Mouse (Mus musculus) fat pad, adult 2 months (tissue): ENCODE data around the gene Mamdc4.
A peak's percentile ranks its signal among the peaks of the same experiment; 100 is the strongest.
"Not testable (repeated sequence)": the region's sequence is repeated elsewhere in the genome, so short reads cannot be mapped to it uniquely, and the experiment has no call there.

ENCODE experiments used
- DNase-seq: peaks from one replicate; pipeline ENCODE4 v3.0.0-alpha.2; 2011; ENCODE audit warnings: low read depth, low spot score; ENCODE audit errors: extremely low read depth

Gene Mamdc4

GRCm38 (mm10) chr2:25561946-25562345 lies 12.7 kb downstream of the Mamdc4 start:
- DNase-seq, result no peak

- no peak for DNase-seq
Measured at GRCm38 (mm10) chr2:25560551-25560950, 14.1 kb downstream of the Mamdc4 start.

DNA sequence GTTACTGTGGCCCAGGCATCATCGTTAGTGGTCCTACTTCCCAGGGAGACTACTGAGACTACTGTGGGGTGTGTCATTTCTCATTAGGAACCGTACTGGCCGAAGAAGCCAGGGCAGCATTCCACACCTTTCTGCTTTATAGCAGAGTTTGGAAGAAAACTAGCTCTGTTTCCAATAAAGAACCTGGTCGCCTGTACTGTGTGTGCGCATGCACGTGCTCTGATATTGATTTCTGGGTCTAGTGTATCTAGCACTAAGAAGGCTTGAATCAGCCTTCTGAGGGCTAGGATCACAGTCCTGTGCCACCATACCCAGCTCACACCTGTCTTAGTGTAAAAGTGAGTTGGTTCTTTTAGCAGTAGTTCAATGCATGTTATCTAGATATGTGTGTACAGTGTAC lies 15.9 kb downstream of the Mamdc4 start:
- DNase-seq, result no peak

- DNase-seq, result no peak
Measured at GRCm38 (mm10) chr2:25557964-25558360, 16.7 kb downstream of the Mamdc4 start.

- no peak for DNase-seq
Measured at GRCm38 (mm10) chr2:25557221-25557963, 17.3 kb downstream of the Mamdc4 start, which contains the start of gene Edf1. Gene Edf1 (plus strand): TSS chr2:25557847.

- no peak for DNase-seq
Measured at GRCm38 (mm10) chr2:25556296-25556695, 18.3 kb downstream of the Mamdc4 start.

- DNase-seq, result not testable (repeated sequence)
Measured at GRCm38 (mm10) chr2:25555479-25555878, 19.2 kb downstream of the Mamdc4 start.

- DNase-seq, result not testable (repeated sequence)
Measured at GRCm38 (mm10) chr2:25553171-25553786, 21.4 kb downstream of the Mamdc4 start.

DNA sequence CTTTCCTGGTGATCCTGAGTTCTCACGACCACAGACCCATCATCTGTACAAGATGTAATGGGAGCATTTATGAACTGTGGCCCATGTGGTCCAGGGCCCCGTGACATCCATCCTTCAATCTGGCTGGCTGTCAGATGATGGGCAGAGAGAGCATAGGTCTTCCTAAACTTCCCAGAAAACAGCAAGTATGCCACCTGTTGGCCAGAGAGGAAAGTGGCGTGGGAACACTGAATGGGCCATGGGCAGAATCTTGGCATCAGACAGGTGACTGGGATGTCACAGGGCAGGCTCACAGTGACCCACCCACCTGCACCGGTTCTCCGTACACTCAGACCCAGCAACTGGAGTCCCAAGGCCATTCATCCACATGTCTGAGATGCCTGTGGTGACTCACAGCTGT lies 23.5 kb downstream of the Mamdc4 start:
- no peak for DNase-seq

DNA sequence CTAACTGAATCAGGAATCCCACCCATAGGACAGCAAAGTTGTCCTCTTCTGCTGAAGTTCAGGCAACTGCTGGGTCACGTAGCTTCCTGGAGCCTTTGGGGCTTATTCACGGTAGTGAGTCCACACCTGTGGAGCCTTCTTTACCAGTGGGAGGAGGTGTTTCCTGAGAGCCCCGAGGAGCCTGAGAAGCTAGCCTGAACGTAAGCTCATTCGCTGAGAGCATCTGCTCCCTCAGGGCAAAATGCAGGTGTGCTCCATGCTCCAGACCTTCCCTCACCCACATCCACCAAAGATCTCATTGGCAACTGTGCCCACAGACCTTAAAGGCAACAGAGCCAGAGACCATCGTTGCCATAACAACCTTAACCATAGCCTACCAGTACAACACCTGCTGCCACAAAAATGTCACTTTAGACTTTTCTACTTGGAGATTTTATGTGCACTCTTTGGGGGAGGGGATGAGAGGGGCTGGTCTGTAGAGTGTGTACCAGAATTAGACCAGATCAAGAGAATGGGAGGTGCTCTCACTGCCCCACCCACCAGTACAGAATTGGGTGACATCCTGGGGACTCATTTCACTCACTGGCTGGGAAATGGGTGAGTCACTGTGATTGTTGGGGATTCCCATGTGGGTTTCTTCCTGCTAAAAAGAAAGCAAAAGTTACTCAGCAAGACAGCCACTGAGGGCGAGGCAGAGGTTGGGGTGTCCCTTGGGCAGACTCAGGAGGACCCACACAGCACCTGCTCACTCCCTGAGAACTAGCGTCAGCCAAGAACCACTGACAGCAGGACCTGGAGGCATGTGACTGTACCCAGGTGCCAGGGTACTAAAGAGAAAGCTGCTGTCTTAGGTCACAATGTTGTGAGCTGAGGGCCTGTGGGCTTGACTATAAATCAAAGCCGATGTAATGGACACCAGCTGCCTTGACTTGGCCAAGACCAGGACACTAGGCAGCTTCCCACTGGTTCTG lies 25.3 kb downstream of the Mamdc4 start:
- no peak for DNase-seq

DNA sequence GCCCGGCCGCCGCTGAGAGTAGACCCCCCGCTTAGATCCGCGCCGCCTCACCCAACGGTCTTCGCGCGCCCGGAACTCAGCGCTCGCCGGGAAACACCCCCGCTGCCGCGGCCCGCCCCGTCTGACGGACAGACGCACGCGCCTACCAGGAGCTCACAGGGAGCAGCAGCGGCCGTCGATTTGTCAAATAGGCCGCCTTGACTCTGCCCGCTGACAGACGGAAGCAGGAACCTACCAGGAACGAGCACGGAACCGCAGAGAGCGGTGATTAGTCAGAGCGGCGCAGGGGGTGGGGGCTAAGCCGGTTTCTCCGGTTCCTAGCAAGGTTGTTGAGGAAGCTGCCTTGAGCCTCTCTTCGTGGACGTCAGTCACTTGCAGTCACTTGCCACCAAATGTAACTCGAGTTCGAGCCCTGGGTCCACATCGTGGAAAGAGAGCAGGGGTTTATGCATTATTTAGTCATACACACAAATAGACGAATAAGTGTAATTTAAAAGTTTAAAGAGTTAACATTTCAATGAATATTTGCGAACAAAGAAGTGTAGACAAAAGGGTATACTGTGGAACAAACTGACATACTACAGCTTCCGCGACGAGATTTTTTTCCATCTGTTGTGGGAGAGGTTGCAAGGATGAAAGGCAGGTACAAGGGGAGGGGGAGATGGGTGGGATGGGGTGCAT lies 27.7 kb downstream of the Mamdc4 start, which contains the start of gene Traf2:
Gene Traf2, minus strand, starts transcription at position 130 of the 681 bp plus-strand sequence.
- peak; percentile 92 for DNase-seq

- DNase-seq, result no peak
Measured at GRCm38 (mm10) chr2:25545996-25546810, 28.4 kb downstream of the Mamdc4 start.

GRCm38 (mm10) chr2:25541644-25542367 lies 32.8 kb downstream of the Mamdc4 start:
- DNase-seq, result no peak

GRCm38 (mm10) chr2:25540541-25540948 lies 34.1 kb downstream of the Mamdc4 start:
- no peak for DNase-seq

DNA sequence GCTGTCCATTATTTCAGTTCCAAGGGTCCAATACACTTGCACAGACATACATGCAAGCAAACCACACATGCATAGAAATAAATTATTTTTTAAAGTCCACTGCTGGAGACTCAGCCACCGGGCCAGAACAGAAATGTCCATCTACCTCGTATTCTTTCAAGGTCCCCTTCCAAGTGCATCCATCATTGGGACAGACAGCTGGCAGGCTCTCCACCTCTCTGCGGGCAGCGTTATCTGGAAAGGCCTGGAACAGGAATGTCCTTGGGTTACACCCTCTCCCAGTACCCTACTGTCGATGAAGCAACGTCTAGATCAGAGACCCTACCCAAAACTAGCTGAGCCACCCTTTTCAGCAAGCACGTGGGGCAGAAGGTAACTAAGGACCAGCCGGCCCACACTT lies 38.1 kb downstream of the Mamdc4 start:
- no peak for DNase-seq

GRCm38 (mm10) chr2:25534866-25535182 lies 39.8 kb downstream of the Mamdc4 start:
- DNase-seq, result no peak

DNA sequence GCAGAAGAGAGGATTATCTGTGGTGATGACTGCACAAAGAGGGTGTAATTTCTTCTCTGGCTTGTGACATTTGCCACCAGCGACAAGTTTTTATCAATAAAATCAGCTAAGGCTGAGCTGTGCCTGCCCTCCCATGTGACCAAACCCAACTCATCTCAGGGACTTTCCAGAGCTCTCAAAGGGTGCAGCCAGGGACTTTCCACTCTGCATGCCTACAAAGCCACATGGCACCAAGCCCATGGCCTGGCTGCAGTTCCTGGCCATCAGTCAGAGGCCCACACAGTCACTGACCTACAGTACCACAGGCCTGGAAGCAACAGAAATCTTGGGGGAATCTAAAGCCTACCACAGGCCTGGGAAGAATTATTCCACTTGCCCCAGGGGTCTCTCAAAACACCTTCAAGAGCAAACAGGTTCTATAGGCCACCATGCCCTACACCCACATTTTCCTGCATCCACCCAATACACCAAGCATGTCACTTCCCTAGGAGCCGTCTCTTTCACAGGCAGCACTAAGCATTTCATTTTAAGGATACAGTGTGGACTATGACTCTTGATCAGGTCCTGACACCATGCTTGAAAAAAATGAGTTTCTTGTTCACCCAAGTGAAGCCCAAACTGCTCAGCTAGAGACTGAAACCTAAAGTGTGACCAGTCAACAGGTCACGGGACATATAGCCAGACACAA lies 40.3 kb downstream of the Mamdc4 start:
- DNase-seq, result peak; percentile 31

DNA sequence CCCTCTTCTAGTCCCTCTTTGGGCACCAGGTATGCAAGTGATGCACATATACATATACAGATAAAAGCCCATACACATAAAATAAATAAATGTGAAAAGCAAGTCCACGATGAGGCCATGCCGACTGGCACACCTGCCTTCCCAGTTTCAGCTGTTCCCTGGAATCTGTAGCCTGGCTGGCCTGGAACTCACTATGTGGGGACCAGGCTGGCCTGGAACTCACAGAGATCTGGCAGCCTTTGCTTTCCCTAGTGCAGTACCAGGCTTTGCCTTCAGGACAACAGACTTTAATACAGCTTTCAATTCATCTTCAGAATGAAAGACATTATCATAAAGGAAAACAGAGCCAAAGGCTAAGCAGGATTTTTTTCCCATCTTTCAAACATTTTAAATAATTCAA lies 40.9 kb downstream of the Mamdc4 start:
- DNase-seq, result no peak
